Mouse (Mus musculus) liver, embryonic 11.5 days (tissue): ENCODE measurements around the gene Ppih. TPM values are rescaled to one million over a fixed set of nuclear protein-coding genes. Genes with fewer than 3 reads are reported as not detected.

Experiments
- ATAC-seq: fragments of 200-750 bp; cut with Nextera tagmentation; replicated peaks from 2 replicates; pipeline ENCODE4 v1.8.0; 2017; ENCODE audit warnings: moderate number of reproducible peaks, mild to moderate bottlenecking, moderate TSS enrichment, moderate library complexity; ENCODE audit not compliant: low FRiP score
- DNase-seq: peaks from one replicate; pipeline ENCODE4 v3.0.0-alpha.2; 2017; ENCODE audit warnings: low spot score
- H3K27ac ChIP-seq: fragments of 300-500 bp; sonication (generic); 2 replicates; pipeline ENCODE4 v1.5.1; 2014; ENCODE audit warnings: mild to moderate bottlenecking, low read depth, low read length, control low read depth
- H3K27me3 ChIP-seq: fragments of 300-500 bp; sonication (generic); replicated peaks from 2 replicates; pipeline ENCODE4 v1.6.1; 2014; ENCODE audit warnings: low read length, mixed read lengths; ENCODE audit not compliant: control insufficient read depth, insufficient read depth
- H3K36me3 ChIP-seq: fragments of 300-500 bp; sonication (generic); 2 replicates; pipeline ENCODE4 v1.6.1; 2014; ENCODE audit warnings: mild to moderate bottlenecking, low read length, moderate library complexity, mixed read lengths; ENCODE audit not compliant: control insufficient read depth, insufficient read depth
- H3K4me1 ChIP-seq: fragments of 300-500 bp; sonication (generic); replicated peaks from 2 replicates; pipeline ENCODE4 v1.6.1; 2014; ENCODE audit warnings: low read length, mixed read lengths; ENCODE audit not compliant: control insufficient read depth, insufficient read depth
- H3K4me2 ChIP-seq: fragments of 300-500 bp; sonication (generic); 2 replicates; pipeline ENCODE4 v1.6.1; 2014; ENCODE audit warnings: mild to moderate bottlenecking, control low read depth, moderate library complexity
- H3K4me3 ChIP-seq: fragments of 300-500 bp; sonication (generic); 2 replicates; pipeline ENCODE4 v1.5.1; 2014; ENCODE audit warnings: low read depth, low read length, control low read depth
- H3K9ac ChIP-seq: fragments of 300-500 bp; sonication (generic); 2 replicates; pipeline ENCODE4 v1.6.1; 2014; ENCODE audit warnings: low read depth, low read length, control low read depth
- H3K9me3 ChIP-seq: fragments of 300-500 bp; sonication (generic); 2 replicates; pipeline ENCODE4 v1.6.1; 2016; ENCODE audit warnings: low read length, inconsistent platforms, mixed read lengths; ENCODE audit not compliant: control insufficient read depth
- WGBS: fragments of 180-500 bp; shearing (Covaris S2); extraction: QIAGEN DNeasy Blood & Tissue Kit; methylation state at CpG from one replicate; pipeline ENCODE4 v1.1.7; 2014; 5-methylcytosine and 5-hydroxymethylcytosine counted together
- polyA plus RNA-seq: library from polyadenylated mRNA; unstranded; fragments of >200 nt; fragmentation: Nextera tagmentation; extraction: Ambion mirVana; gene quantifications from 2 replicates; pipeline ENCODE4 v1.2.1, GENCODE M21; 2014

The Ppih gene
- polyA plus RNA-seq, 1 experiment from 2014 or later: 138 TPM

DNA sequence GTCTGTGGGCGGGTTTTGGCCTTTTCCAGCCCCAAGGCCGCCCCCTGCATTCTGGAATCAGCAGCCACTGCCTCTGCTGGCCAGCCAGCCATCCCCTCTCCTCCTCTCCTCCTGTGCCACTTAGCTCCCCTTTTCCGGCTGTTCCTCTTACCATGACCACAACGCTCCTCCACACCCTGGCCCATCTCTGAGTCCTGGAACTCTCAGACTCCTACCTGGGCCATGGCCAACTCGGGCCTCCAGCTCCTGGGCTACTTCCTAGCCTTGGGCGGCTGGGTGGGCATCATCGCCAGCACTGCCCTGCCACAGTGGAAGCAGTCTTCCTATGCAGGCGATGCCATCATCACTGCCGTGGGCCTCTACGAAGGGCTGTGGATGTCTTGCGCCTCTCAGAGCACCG is 65.0 kb downstream of the Ppih start, which contains the start of gene Cldn19:
Cldn19 (plus strand) TSS at position 64 of the 400 bp plus-strand sequence.
- Histone ChIP-seq H3K27me3 (no peaks in the 10 kb centered on the region), H3K4me1 (0 out of 2 replicates have a peak, but pooled peaks cover 2% of the 10 kb centered on the region), H3K4me2 (no peak within 1 kb of the TSS), H3K27ac (no peak within 1 kb of the TSS), H3K9ac (no peak within 1 kb of the TSS), H3K36me3 (no peaks in the 10 kb centered on the region), H3K9me3 (no peaks in the 10 kb centered on the region), H3K4me3 (no peak within 1 kb of the TSS)
- ATAC-seq: no peak
- no peak for DNase-seq
- 77% methylated on average over 12 of the region's 12 CpGs for WGBS

DNA sequence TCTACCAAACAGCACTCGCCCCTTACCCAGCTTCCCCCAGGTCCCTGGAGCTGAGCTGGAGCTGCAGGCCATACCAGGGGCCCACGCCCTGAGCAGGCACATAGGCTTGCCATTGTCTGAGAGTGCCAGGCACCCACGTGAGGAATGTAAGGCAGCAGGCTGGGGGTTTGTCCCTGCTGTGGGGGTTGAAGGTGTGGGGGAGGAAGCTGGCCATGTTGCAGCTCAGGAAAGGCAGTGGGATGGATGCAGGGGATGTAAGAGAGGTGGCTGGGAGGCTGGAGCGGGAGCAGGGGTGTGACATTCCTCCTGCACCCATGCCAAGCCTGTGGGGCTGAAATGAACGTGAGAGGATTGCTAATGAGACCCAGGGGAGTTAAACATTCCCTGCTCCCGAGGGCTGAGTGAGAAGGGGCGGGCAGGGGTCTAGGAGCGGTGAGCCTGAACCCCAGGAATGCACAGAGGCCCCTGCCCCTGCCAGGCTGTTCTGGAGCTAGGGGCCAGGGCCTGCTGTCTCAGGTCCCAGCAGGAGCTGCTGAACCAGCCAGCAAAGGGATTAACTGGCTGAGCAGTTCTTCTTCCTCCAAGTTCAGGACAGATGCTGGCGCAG is 66.2 kb downstream of the Ppih start:
- Histone ChIP-seq H3K4me1 (no peaks in the 10 kb centered on the region), H3K9ac (no peak overlapping the region), H3K27ac (no peak overlapping the region), H3K4me2 (no peak overlapping the region), H3K9me3 (no peaks in the 10 kb centered on the region), H3K36me3 (no peaks in the 10 kb centered on the region), H3K27me3 (no peaks in the 10 kb centered on the region), H3K4me3 (no peak overlapping the region)
- ATAC-seq: no peak
- WGBS: 60% methylated on average over 9 of the region's 9 CpGs
- DNase-seq: no peak

DNA sequence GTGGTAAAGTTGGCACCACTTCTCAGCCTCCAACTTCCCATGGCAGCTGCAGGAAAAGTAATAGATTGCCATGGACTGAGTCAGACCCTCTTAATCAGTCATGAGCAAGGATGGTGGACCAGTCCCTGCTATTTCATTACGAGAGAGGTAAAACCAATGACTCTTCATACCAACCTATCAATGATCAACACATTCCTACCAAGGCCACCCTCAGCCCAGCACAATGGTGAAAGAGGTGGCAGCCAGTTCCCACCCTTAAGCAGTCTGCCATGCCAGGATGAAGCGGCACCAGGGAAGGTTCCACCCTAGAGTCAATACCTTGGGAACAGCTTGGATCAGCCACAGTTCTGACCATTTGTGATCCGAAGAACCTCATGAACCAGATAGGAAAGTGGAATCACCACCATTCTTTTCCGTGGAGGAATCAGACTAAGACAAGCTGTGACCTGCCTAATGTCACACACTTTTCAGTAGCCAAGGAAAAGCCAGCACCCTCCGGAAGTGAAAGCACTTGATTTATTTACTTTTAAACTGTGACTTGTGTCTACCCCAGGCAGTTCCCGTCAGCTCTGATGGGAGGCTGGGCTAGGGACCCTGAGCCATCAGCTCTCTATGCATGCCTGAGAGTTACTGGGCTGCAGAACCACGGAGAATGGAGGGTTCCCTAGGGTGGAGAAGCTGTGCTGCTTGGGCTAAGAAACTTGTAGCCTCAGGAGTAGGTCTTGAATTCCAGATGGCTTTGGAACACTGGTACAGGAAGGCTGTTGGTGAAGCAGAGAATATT is 68.1 kb downstream of the Ppih start:
- no peak overlapping the region for H3K4me3 ChIP-seq
- H3K9ac ChIP-seq: no peak overlapping the region
- no peak for DNase-seq
- no peak overlapping the region for H3K4me2 ChIP-seq
- H3K27ac ChIP-seq: no peak overlapping the region
- H3K36me3 ChIP-seq: no peaks in the 10 kb centered on the region
- H3K4me1 ChIP-seq: no peaks in the 10 kb centered on the region
- WGBS: 58% methylated on average over 7 of the region's 7 CpGs
- no peaks in the 10 kb centered on the region for H3K27me3 ChIP-seq
- no peak for ATAC-seq
- H3K9me3 ChIP-seq: no peaks in the 10 kb centered on the region

Other genes with a start within 250 kb of the Ppih start
- gene Slc2a1, start 211.8 kb downstream of the Ppih start, polyA plus RNA-seq: 150 and 153 TPM in 2 replicates
- 5.4 and 8.1 TPM in 2 replicates for gene Zfp691, start 146.4 kb downstream of the Ppih start, polyA plus RNA-seq
- gene Ermap, start 130.5 kb downstream of the Ppih start, polyA plus RNA-seq: 263 and 274 TPM in 2 replicates
- 169 and 174 TPM in 2 replicates for gene Svbp, start 125.2 kb downstream of the Ppih start, polyA plus RNA-seq
- not detected in 2 replicates for gene Tmem269, start 102.3 kb downstream of the Ppih start, polyA plus RNA-seq
- gene AU022252, start 87.8 kb downstream of the Ppih start, polyA plus RNA-seq: 30.7 and 33.3 TPM in 2 replicates
- gene P3h1, start 87.6 kb downstream of the Ppih start, polyA plus RNA-seq: 20.8 and 21.6 TPM in 2 replicates
- not detected in 2 replicates for gene Cldn19, start 65.1 kb downstream of the Ppih start, polyA plus RNA-seq
- 952 and 969 TPM in 2 replicates for gene Ybx1, start 25.9 kb downstream of the Ppih start, polyA plus RNA-seq
- gene Ccdc30, start 95.0 kb upstream of the Ppih start, polyA plus RNA-seq: 1.6 and 3.7 TPM in 2 replicates
- gene Ppcs, start 101.9 kb upstream of the Ppih start, polyA plus RNA-seq: 29.2 and 30.8 TPM in 2 replicates
- 0.32 TPM in 1 of 2 replicates, not detected in the other for gene Zmynd12, start 102.3 kb upstream of the Ppih start, polyA plus RNA-seq
- 0.34 and 0.44 TPM in 2 replicates for gene Rimkla, start 172.1 kb upstream of the Ppih start, polyA plus RNA-seq
- 16.5 and 19.1 TPM in 2 replicates for gene Foxj3, start 216.5 kb upstream of the Ppih start, polyA plus RNA-seq
- 1.4 and 1.9 TPM in 2 replicates for gene Frg2f1, start 219.0 kb upstream of the Ppih start, polyA plus RNA-seq